Mouse (Mus musculus) embryonic stem cell, embryonic (primary cell): Measurements from ENCODE around the gene Ccdc33.

ENCODE experiments used
- CTCF ChIA-PET, 4 experiments: fragments of 300-600 bp in 2 of 4; fragments of 350-600 bp in 2 of 4; sonication (Branson Sonifier 250); formaldehyde crosslinking; loops; one replicate each; lab custom pipeline; 2022; ENCODE audit warnings: inconsistent platforms in 2 of 4; lab: Charles Lee
- POLR2A ChIA-PET, 4 experiments: fragments of 300-600 bp in 2 of 4; fragments of 350-600 bp in 2 of 4; sonication (Branson Sonifier 250); formaldehyde crosslinking; loops; one replicate each; lab custom pipeline; 2022; ENCODE audit warnings: antibody characterized with exemption in 4 of 4, inconsistent platforms in 1 of 4; lab: Charles Lee

Ccdc33 gene

GRCm38 (mm10) chr9:58118671-58119070 lies at the start of gene Ccdc33:
Gene Ccdc33, minus strand, starts transcription at chr9:58118823.
- ChIA-PET POLR2A (interaction anchor here in 1 of 4 experiments (1.9 kb wide), 1 partner anchor 10 kb away, joined by 4 read pairs; no protein-coding TSS in a partner anchor), CTCF (no interaction called here)

- CTCF ChIA-PET = interaction anchor here in 1 of 4 experiments (0.6 kb wide), 1 partner anchor 579 kb away, joined by 3 read pairs; no protein-coding TSS in a partner anchor
- POLR2A ChIA-PET = no interaction called here
Observed at GRCm38 (mm10) chr9:58165779-58166178, 47.2 kb upstream of the Ccdc33 start.

- ChIA-PET CTCF (no interaction called here), POLR2A (interaction anchor here in 1 of 4 experiments (0.6 kb wide), 1 partner anchor 158 kb away, joined by 3 read pairs; no protein-coding TSS in a partner anchor)
Observed at GRCm38 (mm10) chr9:58163146-58163545, 44.5 kb upstream of the Ccdc33 start.

- POLR2A ChIA-PET = interaction anchor here in 2 of 4 experiments (0.6 to 1.3 kb wide), 2 partner anchors 42 to 50 kb away, joined by 3 read pairs; partner anchors contain the start of genes Islr (in 1 of the 2) and Islr2 (in 1 of the 2)
- CTCF ChIA-PET = interaction anchor here in 3 of 4 experiments (0.5 to 1.0 kb wide), 3 partner anchors 11 to 927 kb away, joined by 3 to 5 read pairs (median 3); no protein-coding TSS in a partner anchor
Observed at GRCm38 (mm10) chr9:58162173-58162572, 43.5 kb upstream of the Ccdc33 start.

- ChIA-PET CTCF (no interaction called here), POLR2A (interaction anchor here in 2 of 4 experiments (0.6 to 0.7 kb wide), 2 partner anchors 44 to 1007 kb away, joined by 3 read pairs; no protein-coding TSS in a partner anchor)
Observed at GRCm38 (mm10) chr9:58160315-58160714, 41.7 kb upstream of the Ccdc33 start.

- POLR2A ChIA-PET = interaction anchor here in 2 of 4 experiments (0.6 to 2.0 kb wide), 3 partner anchors 9 to 1008 kb away, joined by 3 to 4 read pairs (median 3); no protein-coding TSS in a partner anchor
Observed at GRCm38 (mm10) chr9:58159855-58160254, 41.2 kb upstream of the Ccdc33 start.

GRCm38 (mm10) chr9:58158541-58159311 lies 40.1 kb upstream of the Ccdc33 start:
- ChIA-PET CTCF (interaction anchor here (0.5 to 0.9 kb wide), 5 partner anchors 10 to 126 kb away, joined by 3 to 4 read pairs (median 3); no protein-coding TSS in a partner anchor), POLR2A (interaction anchor here in 3 of 4 experiments (0.5 to 2.0 kb wide), 5 partner anchors 10 to 116 kb away, joined by 3 to 9 read pairs (median 4); no protein-coding TSS in a partner anchor)

More at GRCm38 (mm10) chr9:58159855-58160254, 41.2 kb upstream of the Ccdc33 start:
- CTCF ChIA-PET = interaction anchor here in 1 of 4 experiments (0.6 kb wide), 1 partner anchor 182 kb away, joined by 4 read pairs; no protein-coding TSS in a partner anchor

GRCm38 (mm10) chr9:58157838-58158237 lies 39.2 kb upstream of the Ccdc33 start:
- POLR2A ChIA-PET = interaction anchor here in 2 of 4 experiments (1.0 to 2.0 kb wide), 5 partner anchors 11 to 71 kb away, joined by 3 to 4 read pairs (median 3); no protein-coding TSS in a partner anchor

GRCm38 (mm10) chr9:58156819-58157560 lies 38.4 kb upstream of the Ccdc33 start:
- CTCF ChIA-PET = interaction anchor here in 2 of 4 experiments (0.5 to 1.1 kb wide), 3 partner anchors 16 to 118 kb away, joined by 3 to 5 read pairs (median 3); no protein-coding TSS in a partner anchor

More at GRCm38 (mm10) chr9:58157838-58158237, 39.2 kb upstream of the Ccdc33 start:
- CTCF ChIA-PET = interaction anchor here in 3 of 4 experiments (0.7 to 1.1 kb wide), 4 partner anchors 10 to 119 kb away, joined by 3 to 5 read pairs (median 3); no protein-coding TSS in a partner anchor

GRCm38 (mm10) chr9:58155366-58155765 lies 36.7 kb upstream of the Ccdc33 start:
- CTCF ChIA-PET = no interaction called here

More at GRCm38 (mm10) chr9:58156819-58157560, 38.4 kb upstream of the Ccdc33 start:
- POLR2A ChIA-PET = interaction anchor here in 1 of 4 experiments (1.0 to 1.4 kb wide), 5 partner anchors 25 to 122 kb away, joined by 3 read pairs; no protein-coding TSS in a partner anchor

GRCm38 (mm10) chr9:58153095-58153494 lies 34.5 kb upstream of the Ccdc33 start:
- ChIA-PET CTCF (no interaction called here), POLR2A (interaction anchor here in 1 of 4 experiments (0.6 kb wide), 1 partner anchor 30 kb away, joined by 3 read pairs; no protein-coding TSS in a partner anchor)

More at GRCm38 (mm10) chr9:58155366-58155765, 36.7 kb upstream of the Ccdc33 start:
- POLR2A ChIA-PET = no interaction called here

GRCm38 (mm10) chr9:58150733-58151361 lies 32.2 kb upstream of the Ccdc33 start:
- CTCF ChIA-PET = no interaction called here
- POLR2A ChIA-PET = no interaction called here

GRCm38 (mm10) chr9:58148806-58149205 lies 30.2 kb upstream of the Ccdc33 start:
- ChIA-PET CTCF (interaction anchor here in 3 of 4 experiments (0.6 to 1.3 kb wide), 4 partner anchors 10 to 495 kb away, joined by 3 to 14 read pairs (median 3); partner anchors contain the start of gene Csk (in 1 of the 3)), POLR2A (no interaction called here)

GRCm38 (mm10) chr9:58145417-58145816 lies 26.8 kb upstream of the Ccdc33 start:
- CTCF ChIA-PET = interaction anchor here in 1 of 4 experiments (0.5 kb wide), 1 partner anchor 69 kb away, joined by 3 read pairs; no protein-coding TSS in a partner anchor
- POLR2A ChIA-PET = interaction anchor here in 2 of 4 experiments (1.2 to 1.7 kb wide), 3 partner anchors 20 to 61 kb away, joined by 3 to 4 read pairs (median 4); no protein-coding TSS in a partner anchor

GRCm38 (mm10) chr9:58144664-58145063 lies 26.0 kb upstream of the Ccdc33 start:
- CTCF ChIA-PET = interaction anchor here in 2 of 4 experiments (0.5 to 1.1 kb wide), 2 partner anchors 14 to 76 kb away, joined by 3 to 5 read pairs; no protein-coding TSS in a partner anchor
- POLR2A ChIA-PET = interaction anchor here in 2 of 4 experiments (0.9 to 1.7 kb wide), 5 partner anchors 14 to 62 kb away, joined by 3 to 5 read pairs (median 4); no protein-coding TSS in a partner anchor

GRCm38 (mm10) chr9:58143419-58143818 lies 24.8 kb upstream of the Ccdc33 start:
- ChIA-PET POLR2A (interaction anchor here in 1 of 4 experiments (1.6 kb wide), 1 partner anchor 13 kb away, joined by 5 read pairs; no protein-coding TSS in a partner anchor), CTCF (interaction anchor here in 1 of 4 experiments (1.1 kb wide), 1 partner anchor 78 kb away, joined by 5 read pairs; no protein-coding TSS in a partner anchor)

- CTCF ChIA-PET = interaction anchor here in 3 of 4 experiments (0.6 to 1.3 kb wide), 6 partner anchors 27 to 1066 kb away, joined by 3 to 6 read pairs (median 4); partner anchors contain the start of genes Islr (in 1 of the 3) and Islr2 (in 1 of the 3)
- POLR2A ChIA-PET = interaction anchor here in 3 of 4 experiments (1.1 to 1.8 kb wide), 3 partner anchors 10 to 55 kb away, joined by 3 to 7 read pairs (median 6); no protein-coding TSS in a partner anchor
Observed at GRCm38 (mm10) chr9:58139947-58140346, 21.3 kb upstream of the Ccdc33 start.
